Mouse (Mus musculus) forebrain, embryonic 16.5 days (tissue): ENCODE data around the gene Bbs9. TPM values are rescaled to one million over a fixed set of nuclear protein-coding genes. Genes with fewer than 3 reads are reported as not detected.

Experiments used
- ATAC-seq: fragments of 200-750 bp; cut with Nextera tagmentation; 2 replicates; pipeline ENCODE4 v1.8.0; 2017; ENCODE audit warnings: mild to moderate bottlenecking, moderate library complexity
- H3K27ac ChIP-seq: fragments of 300-500 bp; sonication (generic); 2 replicates; pipeline ENCODE4 v1.5.1; 2014; ENCODE audit warnings: low read length, control low read depth
- H3K27me3 ChIP-seq: fragments of 300-500 bp; sonication (generic); replicated peaks from 2 replicates; pipeline ENCODE4 v1.6.1; 2014; ENCODE audit warnings: low read length; ENCODE audit not compliant: control insufficient read depth, insufficient read depth
- H3K36me3 ChIP-seq: fragments of 300-500 bp; sonication (generic); 2 replicates; pipeline ENCODE4 v1.6.1; 2014; ENCODE audit not compliant: control insufficient read depth, insufficient read depth
- H3K4me1 ChIP-seq: fragments of 300-500 bp; sonication (generic); replicated peaks from 2 replicates; pipeline ENCODE4 v1.6.1; 2014; ENCODE audit warnings: low read length; ENCODE audit not compliant: control insufficient read depth, insufficient read depth
- H3K4me2 ChIP-seq: fragments of 300-500 bp; sonication (generic); 2 replicates; pipeline ENCODE4 v1.6.1; 2014; ENCODE audit warnings: mild to moderate bottlenecking, low read length, control low read depth
- H3K4me3 ChIP-seq: fragments of 300-500 bp; sonication (generic); replicated peaks from 2 replicates; pipeline ENCODE4 v1.5.1; 2014; ENCODE audit warnings: mild to moderate bottlenecking, low read length, control low read depth
- H3K9ac ChIP-seq: fragments of 300-500 bp; sonication (generic); replicated peaks from 2 replicates; pipeline ENCODE4 v1.6.1; 2014; ENCODE audit warnings: low read depth, low read length, control low read depth
- H3K9me3 ChIP-seq: fragments of 300-500 bp; sonication (generic); 2 replicates; pipeline ENCODE4 v1.6.1; 2016; ENCODE audit warnings: low read length; ENCODE audit not compliant: control insufficient read depth
- WGBS: fragments of 180-500 bp; shearing (Covaris S2); extraction: QIAGEN DNeasy Blood & Tissue Kit; methylation state at CpG from one replicate; pipeline ENCODE4 v1.1.7; 2014; 5-methylcytosine and 5-hydroxymethylcytosine counted together
- polyA plus RNA-seq: library from polyadenylated mRNA; unstranded; fragments of >200 nt; fragmentation: Nextera tagmentation; extraction: Ambion mirVana; gene quantifications from 2 replicates; pipeline ENCODE4 v1.2.1, GENCODE M21; 2015

The Bbs9 gene
- polyA plus RNA-seq, 1 experiment from 2014 or later: 20.2 TPM

DNA sequence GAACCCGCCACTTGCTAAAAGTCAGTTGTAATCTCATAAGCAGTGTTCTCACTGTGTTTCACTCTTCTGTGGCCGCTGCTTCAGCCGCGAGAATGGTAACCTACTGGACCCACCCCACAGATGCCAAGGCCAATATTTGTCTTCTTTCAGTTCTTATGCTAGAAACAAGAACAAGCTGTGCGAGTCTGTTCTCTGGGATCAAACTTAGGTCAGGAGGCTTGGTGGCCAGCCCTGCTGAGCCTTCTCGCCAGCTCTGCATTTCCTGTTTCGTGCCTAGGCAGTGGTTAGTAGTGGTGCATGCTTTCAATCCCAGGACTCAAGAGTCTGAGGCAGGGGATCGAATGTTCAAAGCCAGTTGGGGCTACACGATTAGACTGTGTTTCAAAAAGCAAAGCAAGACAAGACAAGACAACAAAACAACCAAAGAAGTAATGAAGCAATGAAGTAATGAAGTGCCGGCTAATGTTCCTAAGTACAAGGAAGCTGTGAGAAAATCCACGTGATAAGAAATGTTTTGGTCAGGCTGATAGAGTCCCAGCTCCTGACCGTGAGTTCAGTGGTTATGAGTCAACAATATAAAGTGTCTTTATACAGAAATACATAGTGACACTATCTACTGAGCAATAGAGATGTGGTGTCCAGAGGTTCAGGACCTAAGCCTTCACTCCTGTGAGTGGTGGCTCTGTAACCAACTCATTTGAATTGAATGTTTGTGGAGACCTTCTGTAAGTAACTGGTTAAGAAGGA, 9.2 kb downstream of the Bbs9 start:
- ATAC-seq: no peak
- H3K36me3 ChIP-seq: no peaks in the 10 kb centered on the region
- WGBS: 94% methylated on average over 12 of the region's 12 CpGs

DNA sequence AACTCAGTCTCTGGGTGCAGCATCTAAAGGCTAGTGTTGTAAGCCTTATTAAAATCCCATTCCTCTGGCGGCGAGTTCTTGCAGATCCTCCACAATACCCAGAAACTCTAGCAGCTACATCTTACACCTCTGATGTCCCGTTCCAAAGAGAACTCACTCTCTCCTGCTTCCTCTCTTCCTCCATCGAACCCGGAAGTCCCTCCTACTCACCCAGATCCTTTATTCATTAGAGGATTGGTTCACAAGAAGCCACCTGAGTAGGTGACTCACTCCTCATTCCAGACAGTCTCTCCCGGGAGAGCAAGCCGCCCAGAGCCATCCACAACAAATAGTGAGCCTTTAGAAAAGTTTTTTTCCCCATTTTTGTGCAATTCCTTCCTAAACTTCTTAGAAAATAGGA, 10.7 kb downstream of the Bbs9 start:
- H3K9me3 ChIP-seq: no peaks in the 10 kb centered on the region
- H3K27ac ChIP-seq: no peak overlapping the region
- H3K4me1 ChIP-seq: 0 out of 2 replicates have a peak, but pooled peaks cover 2% of the 10 kb centered on the region
- WGBS: 90% methylated on average over 7 of the region's 7 CpGs
- H3K4me3 ChIP-seq: no peak overlapping the region
- no peak overlapping the region for H3K4me2 ChIP-seq
- no peaks in the 10 kb centered on the region for H3K36me3 ChIP-seq
- ATAC-seq: no peak
- no peaks in the 10 kb centered on the region for H3K27me3 ChIP-seq
- H3K9ac ChIP-seq: no peak overlapping the region

More for the DNA sequence above, 9.2 kb downstream of the Bbs9 start:
- no peak overlapping the region for H3K9ac ChIP-seq
- H3K4me1 ChIP-seq: 0 out of 2 replicates have a peak, but pooled peaks cover 2% of the 10 kb centered on the region
- no peak overlapping the region for H3K4me2 ChIP-seq
- no peaks in the 10 kb centered on the region for H3K27me3 ChIP-seq
- no peak overlapping the region for H3K4me3 ChIP-seq
- no peaks in the 10 kb centered on the region for H3K9me3 ChIP-seq
- no peak overlapping the region for H3K27ac ChIP-seq

DNA sequence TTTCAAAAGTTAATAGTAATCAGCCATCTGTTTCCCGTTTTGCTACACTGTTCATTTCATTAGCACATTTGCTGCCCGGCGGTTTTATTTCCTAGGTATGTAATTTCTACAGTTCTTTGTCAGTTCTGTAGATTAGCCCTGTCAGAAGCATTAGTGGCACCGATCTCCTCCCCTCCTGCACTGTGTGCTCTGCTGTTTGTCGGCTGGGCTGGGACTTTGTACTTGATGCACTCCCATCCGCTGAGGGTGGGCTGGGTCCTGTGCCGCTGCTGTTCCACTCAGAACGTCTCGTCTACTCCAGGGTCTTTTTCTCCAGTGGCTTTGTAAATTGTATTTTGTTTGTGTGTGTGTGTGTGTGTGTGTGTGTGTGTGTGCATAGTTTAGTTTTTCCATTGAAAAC, 13.4 kb downstream of the Bbs9 start:
- Histone ChIP-seq H3K4me1 (0 out of 2 replicates have a peak, but pooled peaks cover 2% of the 10 kb centered on the region), H3K9ac (no peak overlapping the region), H3K36me3 (no peaks in the 10 kb centered on the region), H3K27ac (no peak overlapping the region), H3K27me3 (no peaks in the 10 kb centered on the region), H3K9me3 (no peaks in the 10 kb centered on the region), H3K4me3 (no peak overlapping the region), H3K4me2 (no peak overlapping the region)
- WGBS: 52% methylated on average over 9 of the region's 9 CpGs
- no peak for ATAC-seq

- Histone ChIP-seq H3K27me3 (no peaks in the 10 kb centered on the region), H3K9ac (no peak overlapping the region), H3K36me3 (no peaks in the 10 kb centered on the region), H3K27ac (no peak overlapping the region), H3K4me2 (no peak overlapping the region), H3K9me3 (no peaks in the 10 kb centered on the region), H3K4me3 (no peak overlapping the region), H3K4me1 (no peaks in the 10 kb centered on the region)
- ATAC-seq: no peak
- 85% methylated on average over 9 of the region's 9 CpGs for WGBS
These were observed 18.8 kb downstream of the Bbs9 start for GRCm38 (mm10) chr9:22494203-22494807.

GRCm38 (mm10) chr9:22495133-22495532, 19.6 kb downstream of the Bbs9 start:
- Histone ChIP-seq H3K4me1 (no peaks in the 10 kb centered on the region), H3K9ac (no peak overlapping the region), H3K27me3 (no peaks in the 10 kb centered on the region), H3K36me3 (no peaks in the 10 kb centered on the region), H3K9me3 (no peaks in the 10 kb centered on the region), H3K4me3 (no peak overlapping the region), H3K4me2 (no peak overlapping the region), H3K27ac (no peak overlapping the region)
- ATAC-seq: no peak
- WGBS: 80% methylated on average over 2 of the region's 2 CpGs

- ATAC-seq: no peak
- Histone ChIP-seq H3K4me3 (no peak overlapping the region), H3K27ac (no peak overlapping the region), H3K9me3 (no peaks in the 10 kb centered on the region), H3K4me1 (no peaks in the 10 kb centered on the region), H3K4me2 (no peak overlapping the region), H3K36me3 (no peaks in the 10 kb centered on the region), H3K27me3 (no peaks in the 10 kb centered on the region), H3K9ac (no peak overlapping the region)
- WGBS: 85% methylated on average over 6 of the region's 6 CpGs
These were observed 21.7 kb downstream of the Bbs9 start for GRCm38 (mm10) chr9:22497021-22497767.

- no peak overlapping the region for H3K4me2 ChIP-seq
- no peaks in the 10 kb centered on the region for H3K36me3 ChIP-seq
- H3K27me3 ChIP-seq: no peaks in the 10 kb centered on the region
- no peak for ATAC-seq
- peaks cover 4% of the 10 kb centered on the region for H3K4me1 ChIP-seq
- no peak overlapping the region for H3K4me3 ChIP-seq
- H3K9ac ChIP-seq: no peak overlapping the region
- no peak overlapping the region for H3K27ac ChIP-seq
- no peaks in the 10 kb centered on the region for H3K9me3 ChIP-seq
- WGBS: 20% methylated on average over 2 of the region's 2 CpGs
These were observed 27.5 kb downstream of the Bbs9 start for GRCm38 (mm10) chr9:22502972-22503371.

GRCm38 (mm10) chr9:22503581-22503980, 28.1 kb downstream of the Bbs9 start:
- no peak overlapping the region for H3K9ac ChIP-seq
- no peak overlapping the region for H3K4me3 ChIP-seq
- no peak for ATAC-seq
- H3K9me3 ChIP-seq: no peaks in the 10 kb centered on the region
- no peaks in the 10 kb centered on the region for H3K27me3 ChIP-seq
- no peak overlapping the region for H3K27ac ChIP-seq
- WGBS: 74% methylated on average over 5 of the region's 5 CpGs
- H3K4me1 ChIP-seq: peaks cover 4% of the 10 kb centered on the region
- H3K4me2 ChIP-seq: no peak overlapping the region
- H3K36me3 ChIP-seq: no peaks in the 10 kb centered on the region

- no peak overlapping the region for H3K4me2 ChIP-seq
These were observed 30.1 kb downstream of the Bbs9 start for GRCm38 (mm10) chr9:22505574-22505973.

More at GRCm38 (mm10) chr9:22505574-22505973, 30.1 kb downstream of the Bbs9 start:
- ATAC-seq: no peak
- no peaks in the 10 kb centered on the region for H3K9me3 ChIP-seq
- no peak overlapping the region for H3K27ac ChIP-seq
- no peaks in the 10 kb centered on the region for H3K36me3 ChIP-seq
- 92% methylated on average over 2 of the region's 2 CpGs for WGBS
- no peak overlapping the region for H3K9ac ChIP-seq
- H3K27me3 ChIP-seq: no peaks in the 10 kb centered on the region
- H3K4me3 ChIP-seq: no peak overlapping the region
- peaks cover 4% of the 10 kb centered on the region for H3K4me1 ChIP-seq
